Mouse (Mus musculus): ENCODE measurements around the gene Mast4. TPM values are rescaled to one million over a fixed set of nuclear protein-coding genes. Genes with fewer than 3 reads are reported as not detected.

Mast4 gene
- polyA plus RNA-seq, 1 experiment from 2014 or later, result 36.9 TPM

- Histone ChIP-seq H3K4me2 (ENCODE audit: low read depth, low read length) (peak overlapping the region; percentile 36; the same call in 1 of the 2 replicates), H3K9me3 (replicated peaks; ENCODE audit: control insufficient read depth, low read length) (no peaks in the 10 kb centered on the region), H3K27me3 (ENCODE audit: control insufficient read depth, insufficient read depth, low read length) (no peaks in the 10 kb centered on the region), H3K36me3 (ENCODE audit: control insufficient read depth, insufficient read depth) (no peaks in the 10 kb centered on the region), H3K9ac (ENCODE audit: low read length) (no peak overlapping the region), H3K4me1 (ENCODE audit: control insufficient read depth, insufficient read depth, low read length) (0 out of 2 replicates have a peak, but pooled peaks cover 3% of the 10 kb centered on the region), H3K4me3 (ENCODE audit: low read length) (no peak overlapping the region), H3K27ac (ENCODE audit: low read length) (peak overlapping the region; percentile 70)
- no peak; the same call in 1 of the 2 replicates for ATAC-seq (replicated peaks; ENCODE audit: extremely low read depth, insufficient read depth, low FRiP score)
- WGBS, result 38% methylated on average over 2 of the region's 2 CpGs
Measured at GRCm38 (mm10) chr13:103219999-103220398, 114.3 kb downstream of the Mast4 start.

GRCm38 (mm10) chr13:103217486-103217885 is 116.8 kb downstream of the Mast4 start:
- Histone ChIP-seq H3K9me3 (replicated peaks; ENCODE audit: control insufficient read depth, low read length) (no peaks in the 10 kb centered on the region), H3K4me2 (ENCODE audit: low read depth, low read length) (no peak overlapping the region), H3K27me3 (ENCODE audit: control insufficient read depth, insufficient read depth, low read length) (no peaks in the 10 kb centered on the region), H3K4me1 (ENCODE audit: control insufficient read depth, insufficient read depth, low read length) (0 out of 2 replicates have a peak, but pooled peaks cover 3% of the 10 kb centered on the region), H3K9ac (ENCODE audit: low read length) (no peak overlapping the region), H3K36me3 (ENCODE audit: control insufficient read depth, insufficient read depth) (no peaks in the 10 kb centered on the region), H3K27ac (ENCODE audit: low read length) (no peak overlapping the region), H3K4me3 (ENCODE audit: low read length) (no peak overlapping the region)
- WGBS, result 73% methylated on average over 3 of the region's 3 CpGs
- ATAC-seq (replicated peaks; ENCODE audit: extremely low read depth, insufficient read depth, low FRiP score), result no peak

- Histone ChIP-seq H3K4me1 (ENCODE audit: control insufficient read depth, insufficient read depth, low read length) (peaks cover 3% of the 10 kb centered on the region; the same call in 1 of the 2 replicates), H3K27ac (ENCODE audit: low read length) (no peak overlapping the region), H3K36me3 (ENCODE audit: control insufficient read depth, insufficient read depth) (no peaks in the 10 kb centered on the region), H3K4me3 (ENCODE audit: low read length) (no peak overlapping the region), H3K4me2 (ENCODE audit: low read depth, low read length) (no peak overlapping the region), H3K9ac (ENCODE audit: low read length) (no peak overlapping the region), H3K9me3 (replicated peaks; ENCODE audit: control insufficient read depth, low read length) (no peaks in the 10 kb centered on the region), H3K27me3 (ENCODE audit: control insufficient read depth, insufficient read depth, low read length) (no peaks in the 10 kb centered on the region)
- no peak for ATAC-seq (replicated peaks; ENCODE audit: extremely low read depth, insufficient read depth, low FRiP score)
- WGBS, result 59% methylated on average over 2 of the region's 3 CpGs
Measured at GRCm38 (mm10) chr13:103214506-103214905, 119.8 kb downstream of the Mast4 start.

- H3K4me3 ChIP-seq (ENCODE audit: low read length), result no peak overlapping the region
- H3K27me3 ChIP-seq (ENCODE audit: control insufficient read depth, insufficient read depth, low read length), result no peaks in the 10 kb centered on the region
- peak overlapping the region; percentile 6 for H3K4me2 ChIP-seq (ENCODE audit: low read depth, low read length)
- no peaks in the 10 kb centered on the region for H3K9me3 ChIP-seq (replicated peaks; ENCODE audit: control insufficient read depth, low read length)
- H3K9ac ChIP-seq (ENCODE audit: low read length), result no peak overlapping the region
- peak; percentile 24; the same call in 1 of the 2 replicates for ATAC-seq (replicated peaks; ENCODE audit: extremely low read depth, insufficient read depth, low FRiP score)
- H3K36me3 ChIP-seq (ENCODE audit: control insufficient read depth, insufficient read depth), result no peaks in the 10 kb centered on the region
- H3K27ac ChIP-seq (ENCODE audit: low read length), result peak overlapping the region; percentile 45
- peaks cover 3% of the 10 kb centered on the region; the same call in 1 of the 2 replicates for H3K4me1 ChIP-seq (ENCODE audit: control insufficient read depth, insufficient read depth, low read length)
- 46% methylated on average over 6 of the region's 6 CpGs for WGBS
Measured at GRCm38 (mm10) chr13:103211953-103212352, 122.3 kb downstream of the Mast4 start.

- H3K27ac ChIP-seq (ENCODE audit: low read length), result peak overlapping the region; percentile 45
- 53% methylated on average over 11 of the region's 11 CpGs for WGBS
- peak overlapping the region; percentile 6 for H3K4me2 ChIP-seq (ENCODE audit: low read depth, low read length)
- no peak overlapping the region for H3K4me3 ChIP-seq (ENCODE audit: low read length)
- H3K9me3 ChIP-seq (replicated peaks; ENCODE audit: control insufficient read depth, low read length), result no peaks in the 10 kb centered on the region
- H3K36me3 ChIP-seq (ENCODE audit: control insufficient read depth, insufficient read depth), result no peaks in the 10 kb centered on the region
- no peaks in the 10 kb centered on the region for H3K27me3 ChIP-seq (ENCODE audit: control insufficient read depth, insufficient read depth, low read length)
- peak; percentile 78 for ATAC-seq (replicated peaks; ENCODE audit: extremely low read depth, insufficient read depth, low FRiP score)
- H3K9ac ChIP-seq (ENCODE audit: low read length), result no peak overlapping the region
- peaks cover 3% of the 10 kb centered on the region; the same call in 1 of the 2 replicates for H3K4me1 ChIP-seq (ENCODE audit: control insufficient read depth, insufficient read depth, low read length)
Measured at GRCm38 (mm10) chr13:103211501-103211941, 122.8 kb downstream of the Mast4 start.

- Histone ChIP-seq H3K4me1 (ENCODE audit: control insufficient read depth, insufficient read depth, low read length) (peaks cover 3% of the 10 kb centered on the region; the same call in 1 of the 2 replicates), H3K4me2 (ENCODE audit: low read depth, low read length) (no peak overlapping the region), H3K4me3 (ENCODE audit: low read length) (no peak overlapping the region), H3K27me3 (ENCODE audit: control insufficient read depth, insufficient read depth, low read length) (no peaks in the 10 kb centered on the region), H3K9ac (ENCODE audit: low read length) (no peak overlapping the region), H3K27ac (ENCODE audit: low read length) (0 out of 2 replicates have a peak overlapping the region, but pooled peaks have one; percentile 5), H3K36me3 (ENCODE audit: control insufficient read depth, insufficient read depth) (no peaks in the 10 kb centered on the region), H3K9me3 (replicated peaks; ENCODE audit: control insufficient read depth, low read length) (no peaks in the 10 kb centered on the region)
- WGBS, result 77% methylated on average over 4 of the region's 4 CpGs
- ATAC-seq (replicated peaks; ENCODE audit: extremely low read depth, insufficient read depth, low FRiP score), result no peak
Measured at GRCm38 (mm10) chr13:103210746-103211145, 123.6 kb downstream of the Mast4 start.

- H3K9me3 ChIP-seq (replicated peaks; ENCODE audit: control insufficient read depth, low read length), result no peaks in the 10 kb centered on the region
- 79% methylated on average over 4 of the region's 4 CpGs for WGBS
- peaks cover 1% of the 10 kb centered on the region; the same call in 1 of the 2 replicates for H3K4me1 ChIP-seq (ENCODE audit: control insufficient read depth, insufficient read depth, low read length)
- ATAC-seq (replicated peaks; ENCODE audit: extremely low read depth, insufficient read depth, low FRiP score), result no peak
- H3K9ac ChIP-seq (ENCODE audit: low read length), result no peak overlapping the region
- H3K4me3 ChIP-seq (ENCODE audit: low read length), result no peak overlapping the region
- H3K36me3 ChIP-seq (ENCODE audit: control insufficient read depth, insufficient read depth), result no peaks in the 10 kb centered on the region
- H3K27me3 ChIP-seq (ENCODE audit: control insufficient read depth, insufficient read depth, low read length), result no peaks in the 10 kb centered on the region
- H3K4me2 ChIP-seq (ENCODE audit: low read depth, low read length), result no peak overlapping the region
- H3K27ac ChIP-seq (ENCODE audit: low read length), result no peak overlapping the region
Measured at GRCm38 (mm10) chr13:103207199-103207598, 127.1 kb downstream of the Mast4 start.

- Histone ChIP-seq H3K4me1 (ENCODE audit: control insufficient read depth, insufficient read depth, low read length) (no peaks in the 10 kb centered on the region; the same call in 1 of the 2 replicates), H3K4me2 (ENCODE audit: low read depth, low read length) (no peak overlapping the region), H3K9ac (ENCODE audit: low read length) (no peak overlapping the region), H3K36me3 (ENCODE audit: control insufficient read depth, insufficient read depth) (no peaks in the 10 kb centered on the region), H3K27ac (ENCODE audit: low read length) (no peak overlapping the region), H3K9me3 (replicated peaks; ENCODE audit: control insufficient read depth, low read length) (no peaks in the 10 kb centered on the region), H3K27me3 (ENCODE audit: control insufficient read depth, insufficient read depth, low read length) (no peaks in the 10 kb centered on the region), H3K4me3 (ENCODE audit: low read length) (no peak overlapping the region)
- WGBS, result 75% methylated on average over 9 of the region's 9 CpGs
- ATAC-seq (replicated peaks; ENCODE audit: extremely low read depth, insufficient read depth, low FRiP score), result no peak
Measured at GRCm38 (mm10) chr13:103206644-103207043, 127.7 kb downstream of the Mast4 start.

GRCm38 (mm10) chr13:103205191-103205590 is 129.1 kb downstream of the Mast4 start:
- no peak for ATAC-seq (replicated peaks; ENCODE audit: extremely low read depth, insufficient read depth, low FRiP score)
- H3K27me3 ChIP-seq (ENCODE audit: control insufficient read depth, insufficient read depth, low read length), result no peaks in the 10 kb centered on the region
- H3K27ac ChIP-seq (ENCODE audit: low read length), result no peak overlapping the region
- H3K36me3 ChIP-seq (ENCODE audit: control insufficient read depth, insufficient read depth), result no peaks in the 10 kb centered on the region
- no peaks in the 10 kb centered on the region for H3K4me1 ChIP-seq (ENCODE audit: control insufficient read depth, insufficient read depth, low read length)
- H3K4me3 ChIP-seq (ENCODE audit: low read length), result no peak overlapping the region
- no peaks in the 10 kb centered on the region for H3K9me3 ChIP-seq (replicated peaks; ENCODE audit: control insufficient read depth, low read length)
- H3K4me2 ChIP-seq (ENCODE audit: low read depth, low read length), result no peak overlapping the region
- H3K9ac ChIP-seq (ENCODE audit: low read length), result no peak overlapping the region
- WGBS, result 90% methylated on average over 5 of the region's 5 CpGs

Data from heart, embryonic 16.5 days (tissue).